Mouse (Mus musculus): ENCODE measurements around the gene Apeh.

Apeh gene

DNA sequence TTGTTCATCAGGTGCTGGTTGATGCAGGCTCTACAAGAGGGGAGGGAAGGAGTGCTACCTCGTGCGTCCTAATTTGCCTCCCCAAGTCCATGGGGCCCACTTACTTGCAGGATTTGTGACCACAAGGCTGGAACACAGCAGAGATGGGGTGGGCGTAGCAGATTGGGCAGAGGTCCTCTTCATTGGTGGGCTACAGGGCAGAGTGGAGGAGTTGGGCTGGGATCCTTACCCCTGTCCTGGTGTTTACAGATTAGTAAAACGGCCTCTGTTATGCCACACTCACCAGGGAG, 42.5 kb downstream of the Apeh start:
- DNase-seq (ENCODE audit: low read depth, low spot score): no peak

DNA sequence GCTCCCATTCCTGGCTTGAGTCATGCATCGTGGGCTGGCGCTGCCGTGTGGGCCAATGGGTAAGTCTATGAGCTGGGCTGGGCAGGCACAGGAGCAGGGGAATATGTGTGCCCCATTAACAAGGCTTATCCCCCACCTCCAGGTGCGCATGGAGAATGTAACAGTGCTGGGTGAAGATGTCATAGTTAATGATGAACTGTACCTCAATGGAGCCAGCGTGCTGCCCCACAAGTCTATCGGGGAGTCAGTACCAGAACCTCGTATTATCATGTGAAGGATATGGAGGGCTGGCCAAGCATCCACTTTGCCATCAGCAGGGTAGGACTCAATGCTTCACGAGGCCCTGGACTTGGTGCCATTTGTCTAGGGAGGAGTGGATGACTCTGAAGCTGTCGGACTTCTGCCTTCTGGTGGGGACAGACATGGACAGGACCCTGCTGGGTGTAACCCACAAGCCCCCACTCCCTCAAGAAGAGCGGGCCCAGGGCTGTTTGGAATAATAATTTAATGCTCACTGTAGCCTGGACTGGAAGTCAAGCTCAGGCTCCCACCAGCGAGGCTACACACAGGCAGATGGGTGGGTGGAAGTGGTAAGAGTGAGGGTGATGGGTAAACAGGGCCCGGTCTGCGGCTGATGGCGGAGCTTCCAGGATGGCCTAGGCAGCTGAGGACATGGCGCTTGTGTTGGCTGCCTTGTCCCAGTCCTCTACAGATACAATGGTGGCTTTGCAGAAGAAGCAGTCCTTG, 43.0 kb downstream of the Apeh start:
- no peak for DNase-seq (ENCODE audit: low read depth, low spot score)

DNA sequence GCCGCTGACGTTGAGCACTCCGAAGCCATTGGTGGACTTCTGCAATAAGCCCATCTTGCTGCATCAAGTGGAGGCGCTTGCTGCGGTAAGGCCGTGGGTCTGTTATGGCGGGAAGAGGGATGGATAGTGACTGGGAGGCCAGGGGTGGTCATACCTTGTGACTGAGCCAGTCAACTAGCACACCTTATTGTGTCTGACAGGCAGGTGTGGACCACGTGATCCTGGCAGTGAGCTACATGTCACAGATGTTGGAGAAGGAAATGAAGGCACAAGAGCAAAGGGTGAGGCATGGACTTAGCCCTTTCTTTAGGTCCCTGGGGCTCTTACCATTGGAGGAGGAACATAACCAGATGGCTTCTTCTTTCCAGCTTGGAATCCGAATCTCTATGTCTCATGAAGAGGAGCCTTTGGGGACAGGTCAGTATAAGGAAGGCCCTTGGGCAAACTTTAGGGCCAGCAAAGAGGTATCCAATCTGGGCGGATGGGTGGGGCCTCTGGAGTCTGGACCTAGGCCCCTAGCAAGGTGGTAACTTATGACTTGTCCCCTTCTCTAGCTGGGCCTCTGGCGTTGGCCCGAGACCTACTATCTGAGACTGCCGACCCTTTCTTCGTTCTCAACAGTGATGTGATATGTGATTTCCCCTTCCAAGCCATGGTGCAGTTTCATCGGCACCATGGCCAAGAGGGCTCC, 44.7 kb downstream of the Apeh start:
- no peak for DNase-seq (ENCODE audit: low read depth, low spot score)

DNA sequence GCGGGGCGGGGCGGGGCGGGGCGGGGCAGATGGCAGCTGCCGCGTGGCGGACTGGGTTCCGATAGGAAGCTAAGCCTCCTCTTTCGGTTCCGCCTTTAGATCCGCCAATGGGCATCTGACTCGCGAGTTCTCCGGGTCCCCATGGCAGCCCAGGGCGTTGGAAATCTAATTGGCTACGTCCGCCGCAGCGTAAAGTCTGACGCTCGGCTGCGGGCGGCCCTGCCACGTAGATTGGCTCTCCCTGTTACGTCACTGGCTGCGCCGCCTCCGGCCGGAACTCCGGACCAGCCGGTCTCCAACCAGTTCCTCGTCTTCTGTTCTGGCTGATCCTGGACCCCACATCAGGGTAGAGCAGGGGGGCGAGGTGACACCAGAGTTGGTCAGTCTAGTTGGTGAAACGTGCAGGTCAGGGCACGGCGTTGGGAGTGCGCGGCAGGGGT, 45.4 kb downstream of the Apeh start, which contains the start of gene Gmppb:
Gmppb (plus strand) TSS at position 227 of the 440 bp plus-strand sequence.
- peak; percentile 91 for DNase-seq (ENCODE audit: low read depth, low spot score)

DNA sequence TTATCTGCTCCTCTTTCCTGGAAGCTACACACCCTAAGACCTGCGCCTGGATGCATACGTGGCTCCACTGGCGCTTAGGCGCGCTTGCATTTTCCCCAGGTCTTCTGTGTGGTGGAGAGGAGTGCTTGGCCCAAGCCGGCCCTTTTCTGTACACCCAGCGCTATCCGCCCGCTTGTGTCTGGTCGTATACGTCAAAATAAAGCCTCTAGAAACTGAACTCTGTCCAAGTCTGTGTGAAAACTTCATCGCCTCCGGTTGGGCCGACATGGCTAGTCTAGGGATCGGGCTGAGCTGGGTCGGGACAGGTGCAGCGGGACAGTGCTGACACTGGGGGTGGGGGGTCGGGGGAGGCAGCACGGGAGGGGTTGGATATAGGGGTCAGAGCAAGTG, 45.8 kb downstream of the Apeh start:
- no peak for DNase-seq (ENCODE audit: low read depth, low spot score)

DNA sequence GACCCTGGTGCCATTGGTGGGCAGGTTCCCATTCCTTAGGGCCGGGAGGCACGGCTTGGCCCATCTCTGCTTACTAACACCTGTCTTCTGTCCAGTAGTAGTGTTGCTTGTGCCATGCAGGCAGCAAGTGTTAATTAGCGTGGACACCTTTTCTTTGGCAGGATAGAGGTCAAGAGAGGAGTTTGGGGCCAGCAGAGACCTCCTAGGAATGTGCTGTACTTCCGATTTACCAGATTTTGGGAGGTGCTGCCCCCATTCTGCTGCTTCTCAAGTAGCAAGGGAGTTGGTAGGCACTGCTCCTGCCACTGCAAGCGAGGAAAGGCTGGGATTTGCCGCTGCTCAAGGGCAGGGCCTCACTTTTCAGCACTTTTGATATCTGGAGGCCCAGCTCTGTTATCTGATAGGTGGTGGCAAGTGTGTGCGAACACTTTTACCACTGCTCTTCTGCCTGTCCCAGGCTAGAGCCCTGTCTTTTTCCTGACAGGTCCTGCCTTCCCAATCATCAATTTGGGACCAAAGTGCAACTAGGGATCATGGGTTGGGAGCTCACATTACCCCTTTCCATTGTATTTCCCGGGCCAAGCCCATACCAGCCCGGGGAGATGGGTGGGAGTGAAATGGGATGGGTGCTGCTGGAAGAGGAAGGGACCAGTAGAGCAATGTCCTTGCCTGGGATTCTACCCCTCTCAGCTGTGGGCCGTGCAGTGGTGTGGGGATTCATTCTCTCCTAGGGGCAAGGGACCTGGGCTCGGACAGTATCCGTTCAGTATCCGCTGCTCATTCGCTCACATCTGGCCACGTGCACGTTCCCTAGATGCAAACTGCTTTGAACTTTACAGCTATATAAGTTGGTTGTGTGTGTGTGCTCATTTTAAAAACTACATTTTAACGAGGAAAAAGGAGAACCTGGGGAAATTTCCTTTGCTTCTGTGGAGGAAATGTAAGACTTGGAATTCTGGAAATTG, 46.5 kb downstream of the Apeh start:
- no peak for DNase-seq (ENCODE audit: low read depth, low spot score)

DNA sequence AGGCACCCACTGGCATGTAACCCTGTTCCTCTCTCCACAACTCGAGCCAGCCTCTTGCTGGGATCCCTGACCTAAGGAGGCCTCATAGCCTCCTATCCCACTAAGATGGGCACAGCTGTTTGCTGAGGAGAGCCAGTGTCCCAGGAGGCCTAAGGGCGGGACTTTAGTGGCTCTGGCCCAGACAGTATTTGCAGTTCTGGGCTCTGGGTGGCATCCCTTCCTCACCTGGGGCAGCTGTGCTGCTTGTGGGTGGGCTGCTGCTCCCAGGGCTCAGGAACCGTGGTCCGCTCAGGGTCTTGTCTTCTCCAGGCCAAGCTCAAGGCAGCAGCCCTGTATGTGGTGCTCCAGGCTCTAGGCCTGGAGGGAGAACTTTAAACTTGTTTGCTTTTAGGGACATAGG, 47.8 kb downstream of the Apeh start:
- DNase-seq (ENCODE audit: low read depth, low spot score): no peak

DNA sequence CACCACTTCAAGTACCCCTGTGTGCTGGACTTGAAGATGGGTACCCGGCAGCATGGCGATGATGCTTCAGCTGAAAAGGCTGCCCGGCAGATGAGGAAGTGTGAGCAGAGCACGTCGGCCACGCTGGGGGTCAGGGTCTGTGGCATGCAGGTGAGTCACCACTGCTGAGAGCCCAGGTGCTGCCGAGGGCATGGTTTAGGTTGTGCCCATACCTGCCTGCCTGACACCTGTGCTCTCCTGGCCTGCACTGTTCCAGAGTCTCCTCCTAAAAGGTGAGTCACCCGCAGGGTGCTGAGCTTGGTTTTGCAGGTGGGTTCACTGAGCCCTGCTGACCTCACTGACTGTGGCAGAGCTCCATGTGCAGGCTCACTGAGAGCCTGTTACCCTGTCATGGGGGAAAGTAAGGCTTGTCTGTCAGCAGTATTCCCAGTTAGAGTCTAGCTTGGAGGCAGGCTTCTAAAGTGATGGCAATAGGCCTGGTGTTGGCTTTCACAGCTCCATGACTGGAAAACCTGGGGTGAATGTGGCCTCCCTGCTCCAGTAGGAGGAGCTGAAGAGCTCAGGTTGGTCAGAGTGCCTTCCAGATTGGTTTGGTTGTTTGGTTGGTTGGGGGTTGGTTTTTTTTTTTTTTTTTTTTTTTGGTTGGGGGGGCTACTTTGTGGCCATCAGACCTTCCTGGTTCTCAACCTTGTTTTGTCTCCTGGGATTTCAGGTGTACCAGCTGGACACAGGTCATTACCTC, 49.5 kb downstream of the Apeh start:
- no peak for DNase-seq (ENCODE audit: low read depth, low spot score)
